Mouse (Mus musculus) kidney, adult 2 months (tissue): Measurements from ENCODE around the gene Myo3b.

Experiments
- CTCF ChIP-seq: fragments of 200-500 bp; conservative IDR thresholded peaks from 2 replicates; pipeline ENCODE4 v1.5.1; 2011; ENCODE audit warnings: low read depth, mild to moderate bottlenecking, control low read depth, low read length, moderate library complexity, mixed read lengths; ENCODE audit not compliant: insufficient read depth, insufficient read length
- POLR2A ChIP-seq: fragments of 200-500 bp; IDR thresholded peaks from one replicate; pipeline ENCODE4 v1.6.1; 2011; ENCODE audit warnings: low read depth, low read length, control low read depth

GRCm38 (mm10) chr2:70388645-70389044 lies 349.7 kb downstream of the Myo3b start:
- TF ChIP-seq CTCF (no peak), POLR2A (no peak)
